Mouse (Mus musculus): ENCODE results near the gene Unc5c. TPM values are rescaled to one million over a fixed set of nuclear protein-coding genes. Genes with fewer than 3 reads are reported as not detected.

Gene Unc5c
- total and polyA plus RNA-seq, 3 experiments, result not detected

GRCm38 (mm10) chr3:141872337-141873042 is 407.5 kb downstream of the Unc5c start:
- in situ Hi-C loops (cut with MboI; ENCODE audit: low pct_ligation_motif_present, low pct_unique_long_range_greater_than_20kb, low sequenced_read_pairs), result no loop called here
- H3K27me3 ChIP-seq (replicated peaks), result no peaks in the 10 kb centered on the region
- H3K36me3 ChIP-seq (replicated peaks in 1 of 2; ENCODE audit: control insufficient read depth in 1 of 2, insufficient read depth in 1 of 2, low read length in 1 of 2), result no peaks in the 10 kb centered on the region
- H3K4me1 ChIP-seq (ENCODE audit: control insufficient read depth in 1 of 2, insufficient read depth in 2 of 2), result no peaks in the 10 kb centered on the region
- no peaks in the 10 kb centered on the region for H3K9me3 ChIP-seq (replicated peaks; ENCODE audit: low read length)
- H3K4me2 ChIP-seq (ENCODE audit: insufficient read depth, low read depth, poor library complexity, severe bottlenecking), result no peak overlapping the region
- no peak for DNase-seq (ENCODE audit: extremely low read depth)
- no peaks in the 10 kb centered on the region for H3K79me2 ChIP-seq (replicated peaks; ENCODE audit: control insufficient read depth, extremely low read depth, insufficient read depth, poor library complexity, severe bottlenecking)
- no peak overlapping the region for H3K9ac ChIP-seq (ENCODE audit: insufficient read depth, low read depth)
- no peak overlapping the region for H3K27ac ChIP-seq (ENCODE audit: insufficient read depth, low read depth)
- TF ChIP-seq HCFC1 (IDR thresholded peaks at IDR 0.05; ENCODE audit: low read depth, low read length) (no peak), RCOR1 (conservative IDR thresholded peaks at IDR 0.05; ENCODE audit: low read depth, low read length) (no peak), SMC3 (IDR thresholded peaks at IDR 0.05; ENCODE audit: low read depth, low read length) (no peak), E2F4 (IDR thresholded peaks at IDR 0.05; ENCODE audit: insufficient replicate concordance, low read depth, low read length) (no peak), NRF1 (IDR thresholded peaks at IDR 0.05; ENCODE audit: low read depth, low read length) (no peak), MYC (IDR thresholded peaks at IDR 0.05; ENCODE audit: low read depth, low read length) (no peak), UBTF (IDR thresholded peaks at IDR 0.05; ENCODE audit: low read depth, low read length) (no peak), ZMIZ1 (IDR thresholded peaks at IDR 0.05; ENCODE audit: low read depth, low read length) (no peak), USF1 (IDR thresholded peaks at IDR 0.05; ENCODE audit: low read depth, low read length) (no peak), MXI1 (IDR thresholded peaks at IDR 0.05; ENCODE audit: low read depth, low read length) (no peak), TCF12 (IDR thresholded peaks at IDR 0.05; ENCODE audit: low read depth, low read length) (no peak)
- no peak overlapping the region for H3K4me3 ChIP-seq (replicated peaks in 1 of 3; ENCODE audit: low read depth in 2 of 3, low read length in 2 of 3, poor library complexity in 1 of 3)
- dilution Hi-C loops (cut with MboI; ENCODE audit: extremely low pct_ligation_motif_present, extremely low pct_unique_long_range_greater_than_20kb, low sequenced_read_pairs), result no loop called here

GRCm38 (mm10) chr3:141882496-141882895 is 417.5 kb downstream of the Unc5c start:
- DNase-seq (ENCODE audit: extremely low read depth), result no peak

More at GRCm38 (mm10) chr3:141882496-141882895, 417.5 kb downstream of the Unc5c start:
- no peaks in the 10 kb centered on the region for H3K9me3 ChIP-seq (replicated peaks; ENCODE audit: low read length)
- in situ Hi-C loops (cut with MboI; ENCODE audit: low pct_ligation_motif_present, low pct_unique_long_range_greater_than_20kb, low sequenced_read_pairs) (loop anchor here (10.0 kb wide), 1 partner anchor 592 kb away; no protein-coding TSS in a partner anchor), dilution Hi-C loops (cut with MboI; ENCODE audit: extremely low pct_ligation_motif_present, extremely low pct_unique_long_range_greater_than_20kb, low sequenced_read_pairs) (no loop called here)
- H3K4me1 ChIP-seq (ENCODE audit: control insufficient read depth in 1 of 2, insufficient read depth in 2 of 2), result no peaks in the 10 kb centered on the region
- H3K79me2 ChIP-seq (replicated peaks; ENCODE audit: control insufficient read depth, extremely low read depth, insufficient read depth, poor library complexity, severe bottlenecking), result no peaks in the 10 kb centered on the region
- no peaks in the 10 kb centered on the region for H3K27me3 ChIP-seq (replicated peaks)
- no peaks in the 10 kb centered on the region for H3K36me3 ChIP-seq (replicated peaks in 1 of 2; ENCODE audit: control insufficient read depth in 1 of 2, insufficient read depth in 1 of 2, low read length in 1 of 2)
- TF ChIP-seq MXI1 (IDR thresholded peaks at IDR 0.05; ENCODE audit: low read depth, low read length) (no peak), E2F4 (IDR thresholded peaks at IDR 0.05; ENCODE audit: insufficient replicate concordance, low read depth, low read length) (no peak), TCF12 (IDR thresholded peaks at IDR 0.05; ENCODE audit: low read depth, low read length) (no peak), HCFC1 (IDR thresholded peaks at IDR 0.05; ENCODE audit: low read depth, low read length) (no peak), MAZ (IDR thresholded peaks at IDR 0.05; ENCODE audit: low read depth, low read length) (no peak), MAX (IDR thresholded peaks at IDR 0.05; ENCODE audit: low read length) (no peak), ZC3H11A (IDR thresholded peaks at IDR 0.05; ENCODE audit: low read depth, low read length) (no peak), TBP (conservative IDR thresholded peaks at IDR 0.05; ENCODE audit: low read depth, low read length) (no peak), GABPA (IDR thresholded peaks at IDR 0.05; ENCODE audit: insufficient replicate concordance, low read depth, low read length) (no peak), MYC (IDR thresholded peaks at IDR 0.05; ENCODE audit: low read depth, low read length) (no peak), SIN3A (IDR thresholded peaks at IDR 0.05; ENCODE audit: low read length) (no peak), SMC3 (IDR thresholded peaks at IDR 0.05; ENCODE audit: low read depth, low read length) (no peak), CTCF (conservative IDR thresholded peaks at IDR 0.05 in 1 of 2, IDR thresholded peaks at IDR 0.05 in 1 of 2; ENCODE audit: low read depth in 2 of 2, low read length in 2 of 2) (no peak)
- H3K27ac ChIP-seq (ENCODE audit: insufficient read depth, low read depth), result no peak overlapping the region
- no peak overlapping the region for H3K9ac ChIP-seq (ENCODE audit: insufficient read depth, low read depth)
- H3K4me3 ChIP-seq (replicated peaks in 1 of 3; ENCODE audit: low read depth in 2 of 3, low read length in 2 of 3, poor library complexity in 1 of 3), result no peak overlapping the region
- no peak overlapping the region for H3K4me2 ChIP-seq (ENCODE audit: insufficient read depth, low read depth, poor library complexity, severe bottlenecking)

All from CH12.LX (cell line).